Mouse (Mus musculus) bone marrow macrophage, adult 2 months (primary cell): ENCODE results near the gene Pepd.

Source experiments
- CTCF ChIP-seq: IDR thresholded peaks from 2 replicates; pipeline ENCODE4 v1.5.1; 2012; ENCODE audit warnings: low read depth, mild to moderate bottlenecking, low read length, moderate library complexity
- POLR2A ChIP-seq: IDR thresholded peaks from 2 replicates; pipeline ENCODE4 v1.6.1; 2012; ENCODE audit warnings: mild to moderate bottlenecking, low read depth, low read length, borderline replicate concordance

DNA sequence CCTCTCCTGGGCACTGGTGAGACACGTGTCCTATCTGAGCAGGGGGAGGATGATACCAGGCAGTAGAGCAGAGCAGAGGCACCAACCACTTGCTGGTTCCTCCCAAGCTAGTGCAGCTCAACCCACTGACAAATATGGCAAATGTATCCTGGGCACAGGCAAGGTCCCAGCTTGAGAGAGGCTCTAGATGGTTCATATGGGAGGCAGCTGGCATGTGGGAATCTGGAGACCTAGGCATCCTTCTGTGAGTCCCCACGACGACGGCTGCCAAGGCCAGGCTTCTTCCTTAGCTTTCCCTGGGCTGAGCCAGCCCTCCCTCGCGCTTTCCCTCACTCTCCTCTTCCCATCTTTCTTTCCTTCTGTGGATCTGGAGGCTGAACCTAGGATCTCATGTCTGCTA lies 118.4 kb downstream of the Pepd start:
- TF ChIP-seq CTCF, result no peak
- TF ChIP-seq POLR2A, result no peak
